Mouse (Mus musculus): ENCODE results near the gene Hnrnph1. TPM values are rescaled to one million over a fixed set of nuclear protein-coding genes. Genes with fewer than 3 reads are reported as not detected.

Gene Hnrnph1
- total RNA-seq, 1 experiment from 2014 or later = 269 TPM

DNA sequence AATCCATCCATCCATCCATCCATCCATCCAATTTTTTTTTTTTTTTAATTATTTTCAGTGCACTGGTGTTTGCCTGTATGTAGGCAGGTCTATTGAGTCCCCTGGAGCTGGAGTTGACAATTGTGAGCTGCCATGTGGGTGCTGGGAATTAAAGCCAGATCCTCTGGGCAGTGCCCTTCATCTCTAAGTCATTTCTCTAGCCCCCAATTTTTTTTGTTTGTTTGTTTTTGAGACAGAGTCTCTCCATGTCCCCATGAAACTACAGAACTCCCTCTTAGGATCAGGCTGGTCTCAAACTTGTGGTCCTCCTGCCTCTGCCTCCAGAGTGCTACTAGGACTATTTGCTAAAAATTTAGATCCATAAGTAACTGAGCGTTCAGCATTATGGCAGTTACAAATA lies 4.9 kb upstream of the Hnrnph1 start:
- no peak for DNase-seq

- no peak for DNase-seq
Observed at GRCm38 (mm10) chr11:50373086-50373485, 3.7 kb upstream of the Hnrnph1 start.

GRCm38 (mm10) chr11:50373621-50374020 lies 3.2 kb upstream of the Hnrnph1 start:
- no peak for DNase-seq

- DNase-seq = no peak
Observed at GRCm38 (mm10) chr11:50374286-50375015, 2.3 kb upstream of the Hnrnph1 start.

DNA sequence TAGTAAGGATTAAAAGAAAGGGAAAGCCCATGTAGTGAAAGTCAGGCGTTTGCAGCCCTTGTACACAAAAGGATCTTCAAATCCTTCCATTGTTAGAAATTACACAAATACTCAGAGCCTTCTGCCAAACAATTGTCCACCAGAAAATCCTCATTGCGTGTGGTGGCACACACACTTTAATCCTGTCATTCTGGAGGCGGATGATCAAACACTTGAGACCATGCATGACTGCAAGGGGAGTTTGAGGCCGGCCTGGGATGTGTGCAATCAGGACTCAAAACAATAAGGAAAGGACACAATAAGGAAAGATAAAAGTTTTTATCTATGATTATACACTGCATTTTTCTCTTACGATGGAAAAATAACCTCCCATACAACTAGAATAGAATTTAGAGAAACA lies 1.4 kb upstream of the Hnrnph1 start:
- no peak for DNase-seq

GRCm38 (mm10) chr11:50376156-50376790 lies 517 bp upstream of the Hnrnph1 start:
- DNase-seq = no peak

DNA sequence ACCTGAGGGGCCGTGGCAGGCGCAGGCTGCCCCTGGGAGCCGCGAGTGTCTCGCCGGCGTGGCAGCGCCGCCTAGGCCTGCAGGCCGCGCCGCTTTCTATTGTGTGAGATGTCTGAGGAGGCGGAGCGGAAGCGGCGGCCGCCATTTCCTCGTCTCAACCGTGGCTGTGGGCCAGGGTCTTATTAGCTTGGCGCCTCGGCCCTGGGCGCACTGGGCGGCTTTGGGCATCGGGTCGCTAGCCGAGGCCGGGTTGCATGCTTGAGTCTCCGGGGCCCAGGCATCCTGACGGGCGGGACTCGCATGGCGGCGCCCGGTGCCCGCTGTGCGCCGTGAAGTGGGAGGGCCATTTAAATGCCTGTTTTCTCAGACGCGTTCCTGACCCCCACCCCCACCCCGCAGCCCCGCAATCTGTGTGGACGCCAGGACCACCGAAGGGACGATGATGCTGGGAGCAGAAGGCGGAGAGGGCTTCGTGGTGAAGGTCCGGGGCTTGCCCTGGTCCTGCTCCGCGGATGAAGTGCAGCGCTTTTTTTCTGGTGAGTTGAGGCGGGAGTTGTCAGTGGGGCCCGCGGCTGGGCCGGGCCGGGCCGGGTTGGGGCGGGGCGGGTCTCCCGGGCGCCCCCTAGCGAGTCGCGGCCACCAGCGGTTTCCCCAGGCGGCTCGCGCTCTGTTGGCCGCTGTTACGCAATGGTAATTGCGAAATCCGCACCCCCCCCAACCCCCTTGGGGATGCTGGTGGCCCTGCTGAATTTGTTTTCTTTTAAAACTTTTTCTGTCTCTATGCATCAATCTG lies 1.3 kb downstream of the Hnrnph1 start:
- peak; percentile 95 for DNase-seq

- DNase-seq = no peak
Observed at GRCm38 (mm10) chr11:50379023-50379752, 2.4 kb downstream of the Hnrnph1 start.

- no peak for DNase-seq
Observed at GRCm38 (mm10) chr11:50381311-50381710, 4.5 kb downstream of the Hnrnph1 start.

DNA sequence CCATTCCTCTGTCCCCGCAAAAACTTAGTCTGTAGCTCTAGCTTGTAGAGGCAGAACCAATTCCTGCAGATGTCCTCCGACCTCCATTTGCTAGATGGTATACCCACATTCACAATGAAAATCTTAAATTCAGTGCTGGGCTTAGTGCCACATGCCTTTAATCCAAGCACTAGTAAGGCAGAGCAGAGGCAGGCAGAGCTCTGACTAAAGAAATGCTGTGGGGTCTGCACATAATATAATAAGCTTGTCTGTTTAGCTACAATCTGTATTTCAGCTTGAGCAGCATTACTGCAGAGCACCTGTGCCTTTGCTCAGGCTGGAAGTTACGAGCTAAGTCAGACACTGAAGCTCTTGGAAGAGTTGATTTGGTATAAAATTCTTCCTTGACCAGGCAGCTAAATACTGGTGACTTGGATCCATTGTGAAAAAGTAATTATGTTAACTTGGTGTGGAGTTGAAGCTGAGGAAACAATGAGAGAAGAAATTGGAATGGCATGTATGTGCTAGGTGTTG lies 10.4 kb downstream of the Hnrnph1 start:
- peak; percentile 3 for DNase-seq

GRCm38 (mm10) chr11:50387697-50388096 lies 10.9 kb downstream of the Hnrnph1 start:
- DNase-seq = no peak

DNA sequence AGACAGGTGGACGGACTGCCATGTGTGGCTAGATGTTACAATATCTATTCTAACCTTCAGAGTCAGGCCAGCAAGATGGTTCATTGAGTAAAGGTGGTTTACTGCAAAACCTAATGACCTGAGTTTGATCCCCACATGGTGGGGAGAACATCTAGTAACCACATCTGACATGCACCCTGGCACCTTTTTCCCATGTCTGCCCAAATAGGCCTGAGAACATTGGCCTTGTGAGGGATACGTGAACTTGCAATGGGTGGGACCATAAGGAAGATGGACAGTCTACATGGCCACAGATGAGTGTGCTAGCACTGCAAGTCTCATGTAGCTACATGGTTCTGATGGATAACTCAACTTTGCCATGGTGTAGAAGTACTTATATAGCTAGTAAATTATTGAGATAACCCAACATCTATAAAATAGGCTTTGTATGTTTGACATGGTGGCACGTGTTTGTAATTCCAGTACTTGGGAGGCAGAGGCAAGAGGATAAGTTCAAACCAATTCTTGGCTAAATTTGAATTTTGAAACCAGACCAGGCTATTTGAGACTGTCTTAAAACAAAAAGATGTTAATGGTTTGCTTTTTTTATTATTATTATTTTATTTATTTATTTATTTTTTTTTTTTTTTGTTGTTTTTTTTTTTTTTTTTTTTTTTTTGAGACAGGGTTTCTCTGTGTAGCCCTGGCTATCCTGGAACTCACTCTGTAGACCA lies 11.6 kb downstream of the Hnrnph1 start:
- DNase-seq = no peak

DNA sequence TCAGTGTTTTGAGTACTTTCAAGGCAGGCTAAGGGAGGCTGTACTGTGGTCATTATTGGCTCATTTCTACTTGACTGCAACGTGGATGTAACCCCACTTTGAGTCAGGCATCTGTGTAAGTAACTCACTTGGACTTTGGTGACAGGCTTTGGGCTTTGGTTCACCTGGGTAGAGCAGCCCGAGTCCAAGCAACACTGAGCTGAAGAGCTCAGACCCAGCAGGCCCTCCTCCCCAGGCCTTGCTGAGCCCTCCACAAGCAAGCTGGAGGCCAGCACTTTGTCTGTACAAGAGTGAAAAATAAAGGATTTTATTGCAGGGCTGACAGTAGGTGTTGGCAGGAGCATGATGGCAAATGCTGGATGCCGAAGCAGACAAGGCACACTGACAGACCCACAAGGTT lies 12.2 kb downstream of the Hnrnph1 start:
- DNase-seq = no peak

GRCm38 (mm10) chr11:50389616-50390015 lies 12.8 kb downstream of the Hnrnph1 start:
- peak; percentile 39 for DNase-seq

GRCm38 (mm10) chr11:50391272-50391960 lies 14.6 kb downstream of the Hnrnph1 start:
- no peak for DNase-seq

- no peak for DNase-seq
Observed at GRCm38 (mm10) chr11:50393306-50393705, 16.5 kb downstream of the Hnrnph1 start.

GRCm38 (mm10) chr11:50394731-50395130 lies 17.9 kb downstream of the Hnrnph1 start:
- no peak for DNase-seq

DNA sequence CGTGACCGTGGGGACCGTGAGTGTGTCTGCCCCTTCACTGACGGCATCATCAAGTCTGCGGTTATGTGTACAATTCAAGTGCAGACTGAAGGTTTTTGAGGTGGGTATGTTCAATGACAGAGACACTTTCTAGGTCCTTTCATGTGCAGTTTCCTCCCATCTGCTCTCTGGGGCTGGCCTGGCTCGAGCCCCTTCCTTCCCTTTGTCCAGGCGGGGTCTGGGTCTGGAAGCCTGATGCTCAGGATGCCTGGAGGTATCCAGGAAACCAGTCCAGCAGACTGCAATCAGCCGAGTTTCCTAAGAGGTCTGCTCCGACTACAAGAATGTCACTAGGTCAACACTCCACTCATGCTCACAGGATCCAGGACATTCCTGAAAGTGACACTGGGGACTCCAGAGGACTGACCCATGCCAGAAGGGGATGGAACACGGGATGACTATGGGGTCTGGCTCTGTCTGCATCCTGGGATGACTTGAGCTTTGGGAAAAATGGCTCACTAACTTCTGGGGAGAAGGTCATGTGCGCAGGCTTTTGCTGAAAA lies 20.0 kb downstream of the Hnrnph1 start:
- DNase-seq = no peak

GRCm38 (mm10) chr11:50397316-50397715 lies 20.5 kb downstream of the Hnrnph1 start:
- DNase-seq = no peak

- DNase-seq = no peak
Observed at GRCm38 (mm10) chr11:50398803-50399202, 22.0 kb downstream of the Hnrnph1 start.

DNA sequence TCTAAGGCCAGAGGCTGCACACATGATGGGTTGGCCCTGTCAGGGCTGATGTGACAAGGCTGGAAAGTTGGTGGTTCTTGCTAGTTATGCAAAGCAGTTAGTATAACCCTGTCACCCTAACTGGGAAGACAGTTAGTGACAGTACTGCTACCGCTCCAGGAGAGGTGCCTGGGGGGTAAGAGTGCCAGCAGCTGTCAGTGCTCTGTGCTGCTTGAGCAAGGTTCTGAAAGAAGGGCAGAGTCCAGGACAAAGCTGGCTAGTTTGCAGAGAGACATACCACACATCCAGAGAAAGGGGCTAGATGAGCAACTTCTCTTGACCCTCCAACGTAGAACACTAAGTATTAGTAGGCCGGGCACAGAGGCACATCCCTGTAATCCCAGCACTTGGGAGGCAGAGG lies 25.7 kb downstream of the Hnrnph1 start:
- DNase-seq = no peak
